Mouse (Mus musculus) heart, embryonic 11.5 days (tissue): Measurements from ENCODE around the gene 1300017J02Rik. TPM values are rescaled to one million over a fixed set of nuclear protein-coding genes. Genes with fewer than 3 reads are reported as not detected.

Source experiments
- ATAC-seq: fragments of 200-750 bp; cut with Nextera tagmentation; replicated peaks from 2 replicates; pipeline ENCODE4 v1.8.0; 2017; ENCODE audit warnings: moderate library complexity; ENCODE audit not compliant: insufficient number of reproducible peaks, low FRiP score, low TSS enrichment
- H3K27ac ChIP-seq: fragments of 300-500 bp; sonication (generic); 2 replicates; pipeline ENCODE4 v1.5.1; 2014; ENCODE audit warnings: mild to moderate bottlenecking, low read depth, low read length
- H3K27me3 ChIP-seq: fragments of 300-500 bp; sonication (generic); 2 replicates; pipeline ENCODE4 v1.6.1; 2014; ENCODE audit warnings: mild to moderate bottlenecking, low read length, mixed read lengths; ENCODE audit not compliant: control insufficient read depth, insufficient read depth
- H3K36me3 ChIP-seq: fragments of 300-500 bp; sonication (generic); 2 replicates; pipeline ENCODE4 v1.6.1; 2014; ENCODE audit warnings: mild to moderate bottlenecking, low read length, moderate library complexity, mixed read lengths; ENCODE audit not compliant: control insufficient read depth, insufficient read depth
- H3K4me1 ChIP-seq: fragments of 300-500 bp; sonication (generic); 2 replicates; pipeline ENCODE4 v1.6.1; 2014; ENCODE audit warnings: low read length; ENCODE audit not compliant: control insufficient read depth, insufficient read depth
- H3K4me2 ChIP-seq: fragments of 300-500 bp; sonication (generic); 2 replicates; pipeline ENCODE4 v1.6.1; 2014; ENCODE audit warnings: mild to moderate bottlenecking, moderate library complexity
- H3K4me3 ChIP-seq: fragments of 300-500 bp; sonication (generic); 2 replicates; pipeline ENCODE4 v1.5.1; 2014; ENCODE audit warnings: low read depth, low read length
- H3K9ac ChIP-seq: fragments of 300-500 bp; sonication (generic); 2 replicates; pipeline ENCODE4 v1.6.1; 2014; ENCODE audit warnings: mild to moderate bottlenecking, low read depth, low read length, moderate library complexity
- H3K9me3 ChIP-seq: fragments of 300-500 bp; sonication (generic); replicated peaks from 2 replicates; pipeline ENCODE4 v1.6.1; 2016; ENCODE audit warnings: low read length; ENCODE audit not compliant: control insufficient read depth
- WGBS: fragments of 180-500 bp; shearing (Covaris S2); extraction: QIAGEN DNeasy Blood & Tissue Kit; methylation state at CpG from one replicate; pipeline ENCODE4 v1.1.7; 2014; ENCODE audit not compliant: insufficient replicate concordance; 5-methylcytosine and 5-hydroxymethylcytosine counted together
- polyA plus RNA-seq: library from polyadenylated mRNA; unstranded; fragments of >200 nt; fragmentation: Nextera tagmentation; extraction: Ambion mirVana; gene quantifications from 2 replicates; pipeline ENCODE4 v1.2.1, GENCODE M21; 2014

1300017J02Rik gene
- polyA plus RNA-seq, 1 experiment from 2014 or later, result 7.9 TPM

- no peak overlapping the region for H3K4me3 ChIP-seq
- no peak overlapping the region for H3K27ac ChIP-seq
- H3K9me3 ChIP-seq, result no peaks in the 10 kb centered on the region
- H3K4me2 ChIP-seq, result no peak overlapping the region
- ATAC-seq, result no peak
- no peaks in the 10 kb centered on the region for H3K36me3 ChIP-seq
- WGBS, result 34% methylated on average over 4 of the region's 4 CpGs
- H3K4me1 ChIP-seq, result peaks cover 7% of the 10 kb centered on the region
- no peak overlapping the region for H3K9ac ChIP-seq
- no peaks in the 10 kb centered on the region for H3K27me3 ChIP-seq
Observed at GRCm38 (mm10) chr9:103248618-103249017, 56.3 kb downstream of the 1300017J02Rik start.

- Histone ChIP-seq H3K4me2 (no peak overlapping the region), H3K9ac (no peak overlapping the region), H3K27ac (no peak overlapping the region), H3K4me1 (peaks cover 7% of the 10 kb centered on the region), H3K27me3 (no peaks in the 10 kb centered on the region), H3K36me3 (no peaks in the 10 kb centered on the region), H3K9me3 (no peaks in the 10 kb centered on the region), H3K4me3 (no peak overlapping the region)
- 75% methylated on average over 8 of the region's 8 CpGs for WGBS
- no peak for ATAC-seq
Observed at GRCm38 (mm10) chr9:103246526-103247168, 58.2 kb downstream of the 1300017J02Rik start.

- Histone ChIP-seq H3K9ac (no peak overlapping the region), H3K9me3 (no peaks in the 10 kb centered on the region), H3K27ac (no peak overlapping the region), H3K27me3 (no peaks in the 10 kb centered on the region; the same call in 1 of the 2 replicates), H3K4me1 (peaks cover 4% of the 10 kb centered on the region; the same call in 1 of the 2 replicates), H3K4me2 (no peak overlapping the region), H3K4me3 (no peak overlapping the region), H3K36me3 (no peaks in the 10 kb centered on the region)
- WGBS, result 89% methylated on average over 4 of the region's 4 CpGs
- ATAC-seq, result no peak
Observed at GRCm38 (mm10) chr9:103243640-103244039, 61.2 kb downstream of the 1300017J02Rik start.

GRCm38 (mm10) chr9:103241206-103241605, 63.7 kb downstream of the 1300017J02Rik start:
- H3K4me1 ChIP-seq, result no peaks in the 10 kb centered on the region
- WGBS, result 72% methylated on average over 2 of the region's 2 CpGs

GRCm38 (mm10) chr9:103239471-103239870, 65.4 kb downstream of the 1300017J02Rik start:
- Histone ChIP-seq H3K4me2 (no peak overlapping the region), H3K27me3 (no peaks in the 10 kb centered on the region; the same call in 1 of the 2 replicates), H3K4me3 (no peak overlapping the region), H3K9me3 (no peaks in the 10 kb centered on the region), H3K27ac (no peak overlapping the region), H3K36me3 (no peaks in the 10 kb centered on the region), H3K4me1 (no peaks in the 10 kb centered on the region), H3K9ac (no peak overlapping the region)
- ATAC-seq, result no peak
- WGBS, result 88% methylated on average over 6 of the region's 6 CpGs

More at GRCm38 (mm10) chr9:103241206-103241605, 63.7 kb downstream of the 1300017J02Rik start:
- no peaks in the 10 kb centered on the region for H3K36me3 ChIP-seq
- H3K27me3 ChIP-seq, result no peaks in the 10 kb centered on the region; the same call in 1 of the 2 replicates
- no peak for ATAC-seq
- H3K4me2 ChIP-seq, result no peak overlapping the region
- no peaks in the 10 kb centered on the region for H3K9me3 ChIP-seq
- H3K27ac ChIP-seq, result no peak overlapping the region
- H3K4me3 ChIP-seq, result no peak overlapping the region
- H3K9ac ChIP-seq, result no peak overlapping the region

- no peak for ATAC-seq
- no peak overlapping the region for H3K27ac ChIP-seq
Observed at GRCm38 (mm10) chr9:103234565-103235165, 70.2 kb downstream of the 1300017J02Rik start.

GRCm38 (mm10) chr9:103234059-103234458, 70.8 kb downstream of the 1300017J02Rik start:
- H3K4me3 ChIP-seq, result no peak overlapping the region
- H3K27me3 ChIP-seq, result no peaks in the 10 kb centered on the region
- no peaks in the 10 kb centered on the region for H3K9me3 ChIP-seq
- ATAC-seq, result no peak
- H3K4me2 ChIP-seq, result no peak overlapping the region
- no peak overlapping the region for H3K9ac ChIP-seq
- H3K4me1 ChIP-seq, result 0 out of 2 replicates have a peak, but pooled peaks cover 2% of the 10 kb centered on the region
- no peak overlapping the region for H3K27ac ChIP-seq
- WGBS, result 53% methylated on average over 7 of the region's 7 CpGs
- no peaks in the 10 kb centered on the region for H3K36me3 ChIP-seq

More at GRCm38 (mm10) chr9:103234565-103235165, 70.2 kb downstream of the 1300017J02Rik start:
- H3K27me3 ChIP-seq, result no peaks in the 10 kb centered on the region
- WGBS, result 56% methylated on average over 7 of the region's 7 CpGs
- no peak overlapping the region for H3K9ac ChIP-seq
- 0 out of 2 replicates have a peak, but pooled peaks cover 2% of the 10 kb centered on the region for H3K4me1 ChIP-seq
- H3K36me3 ChIP-seq, result no peaks in the 10 kb centered on the region
- no peak overlapping the region for H3K4me3 ChIP-seq
- H3K4me2 ChIP-seq, result no peak overlapping the region
- no peaks in the 10 kb centered on the region for H3K9me3 ChIP-seq

- WGBS, result 50% methylated on average over 7 of the region's 7 CpGs
- no peaks in the 10 kb centered on the region for H3K27me3 ChIP-seq
- H3K4me1 ChIP-seq, result 0 out of 2 replicates have a peak, but pooled peaks cover 2% of the 10 kb centered on the region
- H3K36me3 ChIP-seq, result no peaks in the 10 kb centered on the region
- no peaks in the 10 kb centered on the region for H3K9me3 ChIP-seq
- no peak overlapping the region for H3K9ac ChIP-seq
- ATAC-seq, result no peak
- H3K27ac ChIP-seq, result no peak overlapping the region
- H3K4me2 ChIP-seq, result no peak overlapping the region
- H3K4me3 ChIP-seq, result no peak overlapping the region
Observed at GRCm38 (mm10) chr9:103233006-103233395, 71.9 kb downstream of the 1300017J02Rik start.
